Mouse (Mus musculus) lung, embryonic 14.5 days (tissue): ENCODE measurements around the gene Parp14. TPM values are rescaled to one million over a fixed set of nuclear protein-coding genes. Genes with fewer than 3 reads are reported as not detected.

Source experiments
- ATAC-seq: fragments of 200-750 bp; cut with Nextera tagmentation; 2 replicates; pipeline ENCODE4 v1.8.0; 2017; ENCODE audit warnings: mild to moderate bottlenecking, moderate TSS enrichment, moderate library complexity; ENCODE audit not compliant: insufficient read depth
- DNase-seq: peaks from one replicate; pipeline ENCODE4 v3.0.0-alpha.2; 2015
- H3K27ac ChIP-seq: fragments of 300-500 bp; sonication (generic); 2 replicates; pipeline ENCODE4 v1.5.1; 2014; ENCODE audit warnings: low read depth, mild to moderate bottlenecking, moderate library complexity
- H3K27me3 ChIP-seq: fragments of 300-500 bp; sonication (generic); 2 replicates; pipeline ENCODE4 v1.6.1; 2014; ENCODE audit warnings: low read length, control low read depth; ENCODE audit not compliant: insufficient read depth
- H3K36me3 ChIP-seq: fragments of 300-500 bp; sonication (generic); 2 replicates; pipeline ENCODE4 v1.6.1; 2014; ENCODE audit warnings: control low read depth; ENCODE audit not compliant: insufficient read depth
- H3K4me1 ChIP-seq: fragments of 300-500 bp; sonication (generic); 2 replicates; pipeline ENCODE4 v1.6.1; 2014; ENCODE audit warnings: antibody characterized with exemption, control low read depth; ENCODE audit not compliant: insufficient read depth
- H3K4me2 ChIP-seq: fragments of 300-500 bp; sonication (generic); 2 replicates; pipeline ENCODE4 v1.6.1; 2014; ENCODE audit warnings: mild to moderate bottlenecking
- H3K4me3 ChIP-seq: fragments of 300-500 bp; sonication (generic); 2 replicates; pipeline ENCODE4 v1.5.1; 2014; ENCODE audit warnings: low read depth, low read length
- H3K9ac ChIP-seq: fragments of 300-500 bp; sonication (generic); 2 replicates; pipeline ENCODE4 v1.6.1; 2014
- H3K9me3 ChIP-seq: fragments of 300-500 bp; sonication (generic); 2 replicates; pipeline ENCODE4 v1.6.1; 2016; ENCODE audit warnings: low read depth, low read length, control low read depth
- CTCF ChIP-seq: IDR thresholded peaks from 2 replicates; pipeline ENCODE4 v1.5.1; 2016; ENCODE audit warnings: antibody characterized with exemption, low read depth
- WGBS: fragments of 180-500 bp; shearing (Covaris S2); extraction: QIAGEN DNeasy Blood & Tissue Kit; methylation state at CpG from one replicate; pipeline ENCODE4 v1.1.7; 2014; 5-methylcytosine and 5-hydroxymethylcytosine counted together
- polyA plus RNA-seq: library from polyadenylated mRNA; unstranded; fragments of >200 nt; fragmentation: Nextera tagmentation; extraction: Ambion mirVana; gene quantifications from 2 replicates; pipeline ENCODE4 v1.2.1, GENCODE M21; 2014

The Parp14 gene
- polyA plus RNA-seq, 1 experiment from 2014 or later = 0.58 TPM

DNA sequence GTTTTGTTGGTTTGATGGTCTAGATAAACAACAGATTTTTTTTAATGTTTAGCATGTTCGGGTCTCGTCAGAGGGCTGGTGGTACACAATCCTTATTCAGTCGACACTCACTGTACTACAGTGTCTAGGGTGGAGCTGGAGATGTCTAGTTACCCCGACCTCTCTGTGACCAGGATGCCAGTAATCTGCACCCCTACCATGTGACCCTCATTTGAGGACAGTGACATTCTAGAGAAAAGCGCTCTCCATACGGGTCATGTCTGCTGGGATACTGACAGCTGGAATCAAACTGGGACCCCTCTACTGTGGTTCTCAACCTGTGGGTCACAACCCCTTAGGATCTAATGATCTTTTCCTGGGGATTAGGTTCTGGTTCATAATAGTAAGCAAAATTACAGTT lies 1.7 kb downstream of the Parp14 start:
- H3K9me3 ChIP-seq = no peaks in the 10 kb centered on the region
- H3K36me3 ChIP-seq = no peaks in the 10 kb centered on the region
- H3K4me2 ChIP-seq = peak overlapping the region; percentile 26; the same call in 1 of the 2 replicates
- H3K27me3 ChIP-seq = peaks cover 28% of the 10 kb centered on the region
- no peak overlapping the region for H3K9ac ChIP-seq
- no peaks in the 10 kb centered on the region for H3K4me1 ChIP-seq
- ATAC-seq (no peak), DNase-seq (no peak)
- no peak overlapping the region for H3K27ac ChIP-seq
- no peak overlapping the region for H3K4me3 ChIP-seq
- WGBS = 57% methylated on average over 6 of the region's 6 CpGs
- no peak for TF ChIP-seq CTCF

DNA sequence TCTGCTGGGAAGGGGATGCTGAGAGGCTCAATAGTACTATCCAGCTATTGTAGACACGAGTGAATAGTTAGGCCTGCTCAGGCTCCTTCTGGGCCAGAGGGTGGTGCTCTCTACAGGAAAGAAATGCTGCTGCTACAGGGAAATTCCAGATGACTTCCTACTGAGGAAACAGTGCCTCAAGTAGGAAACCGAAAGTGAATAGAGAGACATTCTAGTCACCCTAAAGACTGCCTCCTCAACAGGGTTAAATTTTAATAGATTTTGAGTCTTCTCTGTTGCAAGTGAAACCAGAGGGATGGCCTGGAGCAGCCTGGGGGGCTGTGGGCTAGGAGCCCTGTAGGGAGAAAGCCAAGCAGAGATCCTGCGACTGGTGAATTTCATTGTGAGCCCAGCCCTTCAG lies 2.2 kb downstream of the Parp14 start:
- Histone ChIP-seq H3K27ac (no peak overlapping the region), H3K4me1 (no peaks in the 10 kb centered on the region), H3K36me3 (no peaks in the 10 kb centered on the region), H3K4me2 (peak overlapping the region; percentile 26; the same call in 1 of the 2 replicates), H3K4me3 (no peak overlapping the region), H3K9me3 (no peaks in the 10 kb centered on the region), H3K27me3 (peaks cover 28% of the 10 kb centered on the region), H3K9ac (no peak overlapping the region)
- no peak for ATAC-seq
- DNase-seq = peak; percentile 43
- TF ChIP-seq CTCF = 0 out of 2 replicates have a peak, but pooled peaks have one; percentile 13
- 35% methylated on average over 3 of the region's 3 CpGs for WGBS

DNA sequence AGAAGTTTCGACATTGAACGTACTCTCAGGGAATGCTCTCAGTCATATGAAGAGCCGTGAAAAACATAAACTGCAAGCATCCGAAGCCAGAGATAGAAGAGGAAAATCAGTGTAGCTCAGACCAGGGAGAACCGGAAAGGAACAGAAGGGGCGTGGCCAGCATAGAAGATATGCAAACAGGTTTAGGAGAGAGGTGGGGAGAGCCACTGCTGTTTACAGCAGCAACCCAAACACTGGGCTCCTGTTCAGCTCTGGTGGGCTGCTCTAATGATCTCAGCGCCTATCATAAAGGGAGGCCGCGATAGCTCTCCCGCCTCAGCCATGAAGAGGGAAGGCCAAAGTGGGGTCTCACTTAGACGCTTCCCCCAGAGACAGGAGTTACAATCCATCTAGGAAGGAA lies 3.6 kb downstream of the Parp14 start:
- DNase-seq (no peak), ATAC-seq (no peak)
- Histone ChIP-seq H3K4me1 (no peaks in the 10 kb centered on the region), H3K9me3 (no peaks in the 10 kb centered on the region), H3K4me2 (no peak overlapping the region), H3K4me3 (no peak overlapping the region), H3K36me3 (no peaks in the 10 kb centered on the region), H3K27me3 (peaks cover 22% of the 10 kb centered on the region), H3K9ac (no peak overlapping the region), H3K27ac (no peak overlapping the region)
- no peak for TF ChIP-seq CTCF
- 64% methylated on average over 11 of the region's 11 CpGs for WGBS

DNA sequence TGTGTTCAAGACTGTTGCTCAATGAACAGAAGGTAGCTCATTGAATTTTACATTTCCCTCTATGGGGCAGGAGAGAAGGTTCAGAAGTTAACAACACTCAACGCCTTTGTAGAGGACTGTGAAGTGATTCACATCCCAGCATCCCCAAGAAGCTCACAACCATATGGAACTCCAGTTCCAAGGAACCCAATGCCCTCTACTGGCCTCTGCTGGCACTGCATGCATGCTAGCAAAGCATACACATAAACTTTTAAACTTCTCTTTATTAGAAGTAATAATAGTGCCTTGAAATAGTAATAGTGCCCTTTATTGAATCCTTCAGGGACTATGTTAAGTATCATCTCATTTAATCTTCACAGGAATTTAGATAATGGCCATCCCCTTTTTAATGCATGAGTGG lies 9.3 kb downstream of the Parp14 start:
- no peaks in the 10 kb centered on the region for H3K4me1 ChIP-seq
- no peak overlapping the region for H3K4me3 ChIP-seq
- no peaks in the 10 kb centered on the region for H3K9me3 ChIP-seq
- H3K27me3 ChIP-seq = no peaks in the 10 kb centered on the region
- no peak for ATAC-seq
- peak; percentile 53 for TF ChIP-seq CTCF
- no peak overlapping the region for H3K9ac ChIP-seq
- peak; percentile 21 for DNase-seq
- H3K36me3 ChIP-seq = no peaks in the 10 kb centered on the region
- H3K4me2 ChIP-seq = no peak overlapping the region
- H3K27ac ChIP-seq = no peak overlapping the region
- WGBS = 93% methylated on average over 1 of the region's 1 CpGs

DNA sequence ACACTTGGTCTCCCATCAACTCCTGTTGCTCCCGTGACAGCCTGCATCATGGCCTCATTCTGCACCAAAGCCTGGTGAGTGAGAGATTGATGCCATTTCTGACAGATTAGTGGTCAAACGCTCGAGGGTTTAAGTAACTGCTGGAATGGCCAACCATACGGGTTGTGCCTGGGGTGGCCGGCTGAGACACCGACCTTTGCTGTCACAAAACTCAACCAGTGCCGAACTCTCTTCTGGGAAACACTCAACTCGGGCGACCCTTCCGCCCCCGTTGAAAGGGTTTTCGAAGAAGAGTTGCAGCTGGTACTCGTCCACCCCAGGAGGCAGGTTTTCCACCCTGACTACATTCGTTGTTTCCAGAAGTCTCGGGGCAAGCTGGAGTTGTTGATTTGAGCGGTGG lies 11.1 kb downstream of the Parp14 start:
- WGBS = 31% methylated on average over 16 of the region's 16 CpGs
- Histone ChIP-seq H3K9me3 (no peaks in the 10 kb centered on the region), H3K9ac (no peak overlapping the region), H3K36me3 (no peaks in the 10 kb centered on the region), H3K27ac (no peak overlapping the region), H3K27me3 (no peaks in the 10 kb centered on the region), H3K4me3 (no peak overlapping the region), H3K4me1 (no peaks in the 10 kb centered on the region), H3K4me2 (no peak overlapping the region)
- peak; percentile 35; the same call in 1 of the 2 replicates for ATAC-seq
- DNase-seq = peak; percentile 49
- TF ChIP-seq CTCF = no peak

DNA sequence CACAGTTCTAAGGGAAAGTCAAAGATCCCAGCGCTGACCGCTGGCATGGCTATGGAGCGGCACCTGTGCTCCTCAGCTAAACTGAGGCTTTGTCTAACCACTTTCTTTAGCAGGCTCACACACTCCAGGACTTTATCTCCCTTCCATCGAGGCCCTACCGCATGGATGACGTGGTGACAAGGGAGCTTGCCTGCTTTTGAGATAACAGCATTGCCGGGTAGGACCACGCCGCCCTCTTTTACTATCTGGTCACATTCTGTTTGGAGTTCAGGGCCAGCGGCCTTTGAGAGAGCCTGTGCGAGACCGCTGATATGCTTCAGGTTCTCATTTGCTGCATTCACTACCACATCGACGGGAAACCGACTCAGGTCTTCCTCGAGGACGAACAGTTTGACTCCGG lies 14.6 kb downstream of the Parp14 start:
- no peak for ATAC-seq
- no peak for DNase-seq
- H3K27ac ChIP-seq = no peak overlapping the region
- H3K9me3 ChIP-seq = no peaks in the 10 kb centered on the region
- no peak overlapping the region for H3K4me2 ChIP-seq
- H3K9ac ChIP-seq = no peak overlapping the region
- 80% methylated on average over 18 of the region's 18 CpGs for WGBS
- no peaks in the 10 kb centered on the region for H3K27me3 ChIP-seq
- no peaks in the 10 kb centered on the region for H3K36me3 ChIP-seq
- TF ChIP-seq CTCF = no peak
- no peaks in the 10 kb centered on the region for H3K4me1 ChIP-seq
- H3K4me3 ChIP-seq = no peak overlapping the region

DNA sequence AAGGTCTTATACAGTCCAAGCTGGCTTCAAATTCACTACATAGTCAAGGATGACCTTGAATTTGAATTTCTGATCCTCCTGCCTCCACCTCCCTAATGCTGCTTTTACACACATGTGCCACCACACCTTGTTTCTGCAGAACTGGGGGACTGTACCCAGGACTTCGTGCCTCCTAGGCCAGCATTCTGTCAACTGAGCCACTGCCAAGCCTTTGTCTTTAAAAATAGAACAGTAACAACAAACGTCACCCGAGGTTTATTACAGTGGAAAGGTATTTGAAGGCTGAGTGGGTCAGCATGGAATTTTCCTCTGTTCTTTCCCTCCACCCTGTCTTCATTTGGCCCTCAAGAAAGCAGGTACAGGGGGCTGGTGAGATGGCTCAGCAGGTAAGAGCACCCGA lies 15.5 kb downstream of the Parp14 start:
- H3K9me3 ChIP-seq = no peaks in the 10 kb centered on the region
- H3K27me3 ChIP-seq = no peaks in the 10 kb centered on the region
- H3K4me1 ChIP-seq = no peaks in the 10 kb centered on the region
- no peak overlapping the region for H3K4me2 ChIP-seq
- 76% methylated on average over 4 of the region's 4 CpGs for WGBS
- H3K4me3 ChIP-seq = no peak overlapping the region
- H3K36me3 ChIP-seq = no peaks in the 10 kb centered on the region
- no peak for TF ChIP-seq CTCF
- H3K27ac ChIP-seq = no peak overlapping the region
- no peak for DNase-seq
- ATAC-seq = no peak
- no peak overlapping the region for H3K9ac ChIP-seq

DNA sequence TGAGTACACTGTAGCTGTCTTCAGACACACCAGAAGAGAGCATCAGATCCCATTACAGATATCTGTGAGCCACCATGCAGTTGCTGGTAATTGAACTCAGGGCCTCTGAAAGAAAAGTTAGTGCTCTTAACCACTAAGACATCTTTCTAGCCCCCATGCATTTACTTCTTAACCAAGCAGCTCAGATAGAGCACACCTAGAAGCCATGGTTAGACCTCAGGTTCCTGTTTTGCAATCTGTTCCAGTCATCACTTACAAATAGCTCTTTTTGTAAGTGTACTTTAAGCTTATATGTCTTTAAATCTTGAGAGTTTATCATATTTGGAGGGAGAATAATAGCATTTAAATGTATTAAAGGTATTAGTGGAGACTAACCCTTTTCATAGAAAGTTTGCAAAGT lies 24.2 kb downstream of the Parp14 start:
- DNase-seq (no peak), ATAC-seq (no peak)
- Histone ChIP-seq H3K4me3 (no peak overlapping the region), H3K36me3 (no peaks in the 10 kb centered on the region), H3K27me3 (no peaks in the 10 kb centered on the region), H3K27ac (no peak overlapping the region), H3K9me3 (no peaks in the 10 kb centered on the region), H3K9ac (no peak overlapping the region), H3K4me2 (no peak overlapping the region), H3K4me1 (no peaks in the 10 kb centered on the region)
- no peak for TF ChIP-seq CTCF
